Mouse (Mus musculus) fat pad, adult 2 months (tissue): ENCODE results near the gene Bloc1s2.
A peak's percentile ranks its signal among the peaks of the same experiment; 100 is the strongest.

Experiments used
- DNase-seq: peaks from one replicate; pipeline ENCODE4 v3.0.0-alpha.2; 2011; ENCODE audit warnings: low read depth, low spot score; ENCODE audit errors: extremely low read depth

Gene Bloc1s2

GRCm38 (mm10) chr19:44145702-44146567 lies at the start of gene Bloc1s2:
Gene Bloc1s2, minus strand, starts transcription at chr19:44146446.
- no peak for DNase-seq

GRCm38 (mm10) chr19:44195138-44195537 lies 48.9 kb upstream of the Bloc1s2 start:
- DNase-seq: no peak

- DNase-seq: no peak
Observed at GRCm38 (mm10) chr19:44193906-44194305, 47.7 kb upstream of the Bloc1s2 start.

- DNase-seq: no peak
Observed at GRCm38 (mm10) chr19:44192342-44192741, 46.1 kb upstream of the Bloc1s2 start, which contains the start of gene Pkd2l1. Gene Pkd2l1, minus strand, starts transcription at chr19:44192442.

- DNase-seq: no peak
Observed at GRCm38 (mm10) chr19:44189056-44189455, 42.8 kb upstream of the Bloc1s2 start.

GRCm38 (mm10) chr19:44183968-44184367 lies 37.7 kb upstream of the Bloc1s2 start:
- DNase-seq: no peak

GRCm38 (mm10) chr19:44180502-44180901 lies 34.3 kb upstream of the Bloc1s2 start:
- DNase-seq: no peak

- no peak for DNase-seq
Observed at GRCm38 (mm10) chr19:44176741-44177140, 30.5 kb upstream of the Bloc1s2 start.

- DNase-seq: peak; percentile 61
Observed at GRCm38 (mm10) chr19:44174835-44175234, 28.6 kb upstream of the Bloc1s2 start.

GRCm38 (mm10) chr19:44161515-44161914 lies 15.3 kb upstream of the Bloc1s2 start:
- DNase-seq: no peak

- no peak for DNase-seq
Observed at GRCm38 (mm10) chr19:44159386-44159785, 13.1 kb upstream of the Bloc1s2 start.

GRCm38 (mm10) chr19:44157005-44157404 lies 10.8 kb upstream of the Bloc1s2 start:
- DNase-seq: no peak

GRCm38 (mm10) chr19:44153781-44154180 lies 7.5 kb upstream of the Bloc1s2 start:
- no peak for DNase-seq

GRCm38 (mm10) chr19:44148991-44149390 lies 2.7 kb upstream of the Bloc1s2 start:
- DNase-seq: no peak

- no peak for DNase-seq
Observed at GRCm38 (mm10) chr19:44148345-44148744, 2.1 kb upstream of the Bloc1s2 start.

GRCm38 (mm10) chr19:44146951-44147350 lies 705 bp upstream of the Bloc1s2 start:
- no peak for DNase-seq

- no peak for DNase-seq
Observed at GRCm38 (mm10) chr19:44146568-44146879, 278 bp upstream of the Bloc1s2 start.

- no peak for DNase-seq
Observed at GRCm38 (mm10) chr19:44144366-44144765, 1.9 kb downstream of the Bloc1s2 start.

- DNase-seq: no peak
Observed at GRCm38 (mm10) chr19:44135960-44136485, 10.2 kb downstream of the Bloc1s2 start.

- DNase-seq: peak; percentile 18
Observed at GRCm38 (mm10) chr19:44135072-44135959, 10.9 kb downstream of the Bloc1s2 start, which contains the start of gene Cwf19l1. Gene Cwf19l1, minus strand, starts transcription at chr19:44135876.

- no peak for DNase-seq
Observed at GRCm38 (mm10) chr19:44132917-44133316, 13.3 kb downstream of the Bloc1s2 start.
